29 mouse cellular contexts compared by ENCODE assay signal in the genomic region with DNA sequence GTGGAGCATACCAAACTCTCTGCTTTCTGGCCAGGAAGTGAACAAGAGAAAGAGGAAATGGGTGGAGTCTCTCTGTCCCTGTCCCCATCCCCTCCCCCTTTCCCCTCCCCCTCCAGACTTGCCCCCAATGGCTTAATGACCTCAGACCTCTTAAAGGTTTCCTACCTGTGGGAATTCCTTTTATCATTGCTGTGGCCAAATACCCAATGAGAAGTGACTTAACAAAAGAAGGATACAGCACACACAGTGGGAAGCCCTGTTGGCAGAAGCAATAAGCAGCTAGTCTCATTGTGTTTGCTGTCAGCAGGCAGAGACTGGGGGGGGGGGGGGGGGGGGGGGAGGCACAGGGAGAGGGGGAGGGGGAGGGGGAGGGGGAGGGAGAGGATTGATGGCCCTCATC.
"Had no signal": no experiment of that assay in that cellular context is flagged by ENCODE, and none has a peak within 500 bp of the region (broad histone marks: within the 10 kb centered on the region; RNA-seq: fewer than 3 reads in every experiment).

No protein-coding gene starts in this region.

- H3K9me3 ChIP-seq: limb, embryonic 10.5 days; limb, embryonic 13.5 days; limb, embryonic 15.5 days; liver, embryonic 12.5 days; liver, embryonic 13.5 days; liver, embryonic 15.5 days; lung, embryonic 15.5 days; megakaryocyte, embryonic 14.5 days; midbrain, embryonic 10.5 days; midbrain, embryonic 12.5 days; midbrain, embryonic 13.5 days; midbrain, embryonic 15.5 days; neural tube, embryonic 12.5 days had no signal

- H3K4me3 ChIP-seq: limb, embryonic 10.5 days; limb, embryonic 12.5 days; limb, embryonic 13.5 days; limb, embryonic 15.5 days; liver, embryonic 12.5 days; liver, embryonic 13.5 days; liver, embryonic 15.5 days; lung, embryonic 15.5 days; megakaryocyte, embryonic 14.5 days; midbrain, embryonic 10.5 days; midbrain, embryonic 12.5 days; midbrain, embryonic 13.5 days; midbrain, embryonic 15.5 days; myocyte; neural tube, embryonic 12.5 days; neural tube, embryonic 13.5 days had no signal

- H3K27ac ChIP-seq: limb, embryonic 10.5 days; limb, embryonic 12.5 days; limb, embryonic 13.5 days; limb, embryonic 15.5 days; liver, embryonic 12.5 days; liver, embryonic 13.5 days; liver, embryonic 14.5 days; liver, embryonic 15.5 days; lung, embryonic 15.5 days; macrophage; midbrain, embryonic 10.5 days; midbrain, embryonic 12.5 days; midbrain, embryonic 13.5 days; midbrain, embryonic 15.5 days; neural tube, embryonic 12.5 days; neural tube, embryonic 13.5 days had no signal

- H3K4me1 ChIP-seq: limb, embryonic 10.5 days; limb, embryonic 12.5 days; limb, embryonic 13.5 days; limb, embryonic 15.5 days; liver, embryonic 12.5 days; liver, embryonic 13.5 days; liver, embryonic 15.5 days; lung, embryonic 15.5 days; megakaryocyte, embryonic 14.5 days; midbrain, embryonic 10.5 days; midbrain, embryonic 12.5 days; midbrain, embryonic 13.5 days; midbrain, embryonic 15.5 days; neural tube, embryonic 12.5 days; neural tube, embryonic 13.5 days had no signal

- H3K27me3 ChIP-seq: limb, embryonic 12.5 days; limb, embryonic 13.5 days; limb, embryonic 15.5 days; liver, embryonic 12.5 days; liver, embryonic 13.5 days; liver, embryonic 15.5 days; lung, embryonic 15.5 days; megakaryocyte, embryonic 14.5 days; midbrain, embryonic 12.5 days; midbrain, embryonic 13.5 days; midbrain, embryonic 15.5 days; neural tube, embryonic 12.5 days; neural tube, embryonic 13.5 days had no signal

- DNase-seq: left cerebral cortex, postnatal 4 days; liver; liver, embryonic 13.5 days; liver, postnatal 0 days; lung, adult 18-20 months; lung, adult 2 months; lung, embryonic 14.5 days; lung, postnatal 10 days; lung, postnatal 14 days; lung, postnatal 36 days; lung, postnatal 4 days; midbrain, embryonic 14.5 days had no signal

- H3K36me3 ChIP-seq: limb, embryonic 10.5 days; limb, embryonic 12.5 days; limb, embryonic 13.5 days; limb, embryonic 15.5 days; liver, embryonic 12.5 days; liver, embryonic 13.5 days; liver, embryonic 15.5 days; lung, embryonic 15.5 days; midbrain, embryonic 10.5 days; midbrain, embryonic 12.5 days; midbrain, embryonic 13.5 days; midbrain, embryonic 15.5 days; neural tube, embryonic 12.5 days; neural tube, embryonic 13.5 days had no signal
